Mouse (Mus musculus) ES-Bruce4 (cell line): ENCODE measurements around the gene Celf2.

Experiments used
- CTCF ChIP-seq: IDR thresholded peaks from one replicate; pipeline ENCODE4 v1.8.1; 2011; ENCODE audit warnings: low read depth, low read length
- POLR2A ChIP-seq: IDR thresholded peaks from one replicate; pipeline ENCODE4 v1.8.1; 2011; ENCODE audit warnings: low read length; ENCODE audit not compliant: insufficient read depth

GRCm38 (mm10) chr2:7160108-7160507, 349.3 kb downstream of the Celf2 start:
- TF ChIP-seq CTCF: no peak
- no peak for TF ChIP-seq POLR2A
